Mouse (Mus musculus) heart, postnatal 4 days (tissue): Measurements from ENCODE around the gene Ssc5d. TPM values are rescaled to one million over a fixed set of nuclear protein-coding genes. Genes with fewer than 3 reads are reported as not detected.

Experiments used
- DNase-seq: peaks from one replicate; pipeline ENCODE4 v3.0.0; 2021
- total RNA-seq, 2 experiments: library from RNA; stranded (reverse); gene quantifications; 2 replicates each; pipeline ENCODE4 v1.2.3; 2021

Ssc5d gene
- total RNA-seq, 2 experiments from 2014 or later, result 8.7 to 11.1 TPM

GRCm38 (mm10) chr7:4950561-4951342 is 25.2 kb downstream of the Ssc5d start:
- DNase-seq, result peak; percentile 50

- peak; percentile 59 for DNase-seq
Measured at GRCm38 (mm10) chr7:4953815-4954445, 28.3 kb downstream of the Ssc5d start.

DNA sequence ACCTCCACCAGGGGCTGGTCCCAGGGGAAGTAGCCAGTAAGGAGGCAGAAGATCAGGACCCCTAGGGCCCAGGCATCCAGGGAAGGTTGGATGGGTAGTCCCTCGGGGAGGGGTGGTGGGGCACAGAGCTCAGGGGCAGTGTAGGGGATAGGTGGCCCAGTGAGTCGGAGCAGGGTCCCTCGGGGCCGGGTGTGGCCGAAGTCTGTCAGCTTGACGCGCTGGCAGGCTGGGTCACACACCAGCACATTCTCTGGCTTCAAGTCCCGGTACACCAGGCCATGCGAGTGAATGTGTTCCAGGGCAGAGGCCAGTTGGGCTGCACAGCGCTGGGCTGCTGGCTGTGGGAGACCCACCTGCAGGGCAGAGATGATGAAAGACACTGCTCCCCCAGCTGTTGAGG is 31.8 kb downstream of the Ssc5d start:
- no peak for DNase-seq

GRCm38 (mm10) chr7:4963527-4963926 is 37.9 kb downstream of the Ssc5d start:
- DNase-seq, result no peak

GRCm38 (mm10) chr7:4964272-4964671 is 38.7 kb downstream of the Ssc5d start, which contains the start of gene Sbk2:
Sbk2 (minus strand) TSS chr7:4964406.
- DNase-seq, result peak; percentile 91

GRCm38 (mm10) chr7:4964988-4965387 is 39.4 kb downstream of the Ssc5d start:
- no peak for DNase-seq

- no peak for DNase-seq
Measured at GRCm38 (mm10) chr7:4971068-4971467, 45.5 kb downstream of the Ssc5d start, which contains the start of gene Sbk3. Sbk3 (minus strand) TSS chr7:4971168.

GRCm38 (mm10) chr7:4971710-4972109 is 46.1 kb downstream of the Ssc5d start:
- peak; percentile 54 for DNase-seq

DNA sequence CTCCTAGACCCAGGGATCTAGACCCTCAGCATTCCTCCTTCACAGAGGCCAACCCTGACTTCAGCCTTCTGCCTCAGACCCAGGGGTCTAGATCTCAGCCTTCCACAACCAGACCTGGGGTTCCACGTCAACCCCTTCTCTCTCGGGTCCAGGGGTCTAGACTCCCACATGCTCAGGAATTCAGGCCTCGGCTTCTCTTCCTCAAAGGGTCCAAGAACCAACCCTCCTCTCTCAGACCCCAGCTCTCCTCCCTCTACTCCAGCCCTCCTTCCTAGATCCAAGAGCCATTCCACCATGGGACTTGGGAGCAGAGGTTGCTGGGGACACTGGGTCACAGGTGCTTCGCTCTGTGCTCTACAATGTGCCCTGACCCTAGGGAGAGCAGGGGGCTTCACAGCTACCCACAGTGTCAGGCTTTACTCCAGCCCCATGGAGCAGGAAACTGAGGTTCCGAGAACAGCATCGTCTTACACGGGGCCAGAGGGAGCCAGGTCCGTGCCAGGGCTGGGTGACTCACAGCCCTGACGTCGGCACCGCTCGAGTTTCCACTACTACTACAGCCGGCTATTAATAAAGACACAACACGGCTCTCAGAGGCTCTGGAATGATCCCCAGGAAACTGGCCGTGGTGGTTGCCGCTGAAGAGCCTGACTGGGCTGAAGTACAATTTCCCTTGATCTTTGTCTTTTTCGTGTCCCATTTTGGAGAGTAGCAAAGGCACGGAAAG is 46.9 kb downstream of the Ssc5d start:
- peak; percentile 82 for DNase-seq

- DNase-seq, result no peak
Measured at GRCm38 (mm10) chr7:4975455-4975854, 49.9 kb downstream of the Ssc5d start.

DNA sequence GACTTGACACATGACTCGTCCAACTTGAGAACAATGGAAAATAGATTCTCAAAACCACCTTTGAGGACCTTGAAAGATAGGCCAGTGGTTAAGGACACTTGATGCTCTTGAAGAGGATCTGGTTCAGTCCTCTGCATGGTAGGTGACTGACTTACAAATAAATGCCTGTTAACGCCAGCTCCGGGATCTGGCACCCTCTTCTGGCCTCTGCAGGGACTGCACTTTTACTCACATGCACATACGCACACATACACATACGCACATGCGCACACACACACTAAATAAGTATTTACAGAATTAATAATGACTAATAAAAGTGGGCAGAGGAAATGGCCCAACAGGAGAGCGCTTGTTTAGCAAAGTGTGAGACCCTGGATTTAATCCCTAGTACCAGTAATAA is 51.2 kb downstream of the Ssc5d start:
- no peak for DNase-seq

GRCm38 (mm10) chr7:4988250-4988649 is 62.7 kb downstream of the Ssc5d start:
- no peak for DNase-seq

DNA sequence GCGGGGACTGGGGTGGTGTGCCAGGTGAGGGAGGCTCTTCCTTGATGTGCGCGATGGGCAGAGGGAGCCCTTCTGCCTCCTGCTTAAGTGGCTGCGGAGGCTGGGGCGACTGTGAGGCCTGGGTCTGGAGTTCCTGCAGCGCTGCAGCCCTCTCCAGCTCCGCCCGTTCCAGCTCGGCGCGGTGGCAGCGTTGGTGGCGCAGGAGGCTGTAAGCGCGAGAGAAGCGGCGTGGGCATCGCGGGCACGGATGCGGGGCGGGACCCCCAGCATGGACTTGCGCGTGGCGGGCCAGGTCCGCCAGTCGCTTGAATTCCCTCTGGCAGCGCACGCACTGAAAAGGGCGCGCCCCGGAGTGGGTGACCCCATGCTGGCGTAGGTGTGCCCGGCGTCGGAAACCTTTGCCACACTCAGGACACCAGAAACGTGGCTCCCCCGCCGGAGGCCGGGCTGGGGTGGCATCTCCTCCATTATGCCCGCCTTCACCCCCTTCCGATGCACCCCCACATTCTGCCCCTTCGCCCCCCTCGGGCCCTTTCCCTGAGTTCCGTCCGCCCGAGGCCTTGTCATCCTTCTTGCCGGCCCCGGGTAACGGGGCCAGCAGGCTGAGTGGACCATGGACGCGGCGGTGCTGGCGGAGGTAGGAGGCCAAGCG is 67.9 kb downstream of the Ssc5d start:
- no peak for DNase-seq

- DNase-seq, result no peak
Measured at GRCm38 (mm10) chr7:4993999-4994788, 68.6 kb downstream of the Ssc5d start.

Other genes with a start within 250 kb of the Ssc5d start
- 10 to 100 TPM; 51.5 to 54.7 TPM for gene Hspbp1, start 240.7 kb upstream of the Ssc5d start, total RNA-seq
- gene Brsk1, start 235.2 kb upstream of the Ssc5d start, total RNA-seq, result 1 to 10 TPM; 4.1 to 5.9 TPM
- gene Tmem150b, start 200.5 kb upstream of the Ssc5d start, total RNA-seq, result under 1 TPM in 1 of 2 experiments, not detected in 1; 0.12 TPM
- 10 to 100 TPM; 41.6 to 43.5 TPM for gene Kmt5c, start 185.7 kb upstream of the Ssc5d start, total RNA-seq
- gene Cox6b2, start 172.7 kb upstream of the Ssc5d start, total RNA-seq, result 10 to 100 TPM; 11.7 to 16.9 TPM
- not detected for gene Fam71e2, start 154.5 kb upstream of the Ssc5d start, total RNA-seq
- gene Il11, start 142.9 kb upstream of the Ssc5d start, total RNA-seq, result under 1 TPM in 1 of 2 experiments, not detected in 1; 0.23 TPM
- gene Tmem190, start 142.8 kb upstream of the Ssc5d start, total RNA-seq, result not detected
- gene Tmem238, start 136.1 kb upstream of the Ssc5d start, total RNA-seq, result 1 to 10 TPM; 2.7 to 5.1 TPM
- 100 to 1,000 TPM; 726 to 732 TPM for gene Rpl28, start 132.9 kb upstream of the Ssc5d start, total RNA-seq
- gene Ube2s, start 113.2 kb upstream of the Ssc5d start, total RNA-seq, result 100 to 1,000 TPM; 281 to 285 TPM
- under 1 TPM in 1 of 2 experiments, not detected in 1; 0.20 TPM for gene Shisa7, start 81.1 kb upstream of the Ssc5d start, total RNA-seq
- 1 to 10 TPM; 1.6 to 2.3 TPM for gene Isoc2b, start 55.5 kb upstream of the Ssc5d start, total RNA-seq
- 10 to 100 TPM; 14.7 to 15.5 TPM for gene Isoc2a, start 48.6 kb upstream of the Ssc5d start, total RNA-seq
- gene Gm36210, start 19.3 kb upstream of the Ssc5d start, total RNA-seq, result not detected
- 10 to 100 TPM; 14.7 to 16.7 TPM for gene Zfp628, start 10.6 kb upstream of the Ssc5d start, total RNA-seq
- gene Nat14, start 3.8 kb upstream of the Ssc5d start, total RNA-seq, result 1 to 10 TPM; 3.9 to 6.2 TPM
- 10 to 100 TPM; 10.6 TPM for gene Sbk2, start 38.6 kb downstream of the Ssc5d start, total RNA-seq
- gene Sbk3, start 45.4 kb downstream of the Ssc5d start, total RNA-seq, result 10 to 100 TPM; 21.0 to 24.3 TPM
- gene Zfp579, start 70.4 kb downstream of the Ssc5d start, total RNA-seq, result 10 to 100 TPM; 28.4 to 38.0 TPM
- gene Zfp524, start 88.6 kb downstream of the Ssc5d start, total RNA-seq, result 1 to 10 TPM; 6.0 to 6.4 TPM
- gene Fiz1, start 88.9 kb downstream of the Ssc5d start, total RNA-seq, result 10 to 100 TPM; 26.4 to 26.9 TPM
- gene Gm44973, start 89.7 kb downstream of the Ssc5d start, total RNA-seq, result not detected
- 10 to 100 TPM; 26.0 to 26.6 TPM for gene Zfp865, start 94.6 kb downstream of the Ssc5d start, total RNA-seq
- gene Ccdc106, start 94.8 kb downstream of the Ssc5d start, total RNA-seq, result under 1 TPM in 1 of 2 experiments, not detected in 1; 0.61 TPM
- under 1 TPM in 1 of 2 experiments, not detected in 1; 0.57 TPM for gene 4632433K11Rik, start 108.3 kb downstream of the Ssc5d start, total RNA-seq
- gene Zfp784, start 112.7 kb downstream of the Ssc5d start, total RNA-seq, result 1 to 10 TPM; 5.4 to 6.0 TPM
- 10 to 100 TPM; 12.2 to 13.2 TPM for gene Zfp580, start 125.8 kb downstream of the Ssc5d start, total RNA-seq
- gene U2af2, start 136.4 kb downstream of the Ssc5d start, total RNA-seq, result 100 to 1,000 TPM; 136 to 145 TPM
- gene Epn1, start 154.4 kb downstream of the Ssc5d start, total RNA-seq, result 100 to 1,000 TPM; 171 to 183 TPM
- not detected for gene Rfpl4, start 191.2 kb downstream of the Ssc5d start, total RNA-seq
- 1 to 10 TPM; 2.6 to 4.5 TPM for gene Rasl2-9, start 200.2 kb downstream of the Ssc5d start, total RNA-seq
- gene Vmn1r55, start 223.9 kb downstream of the Ssc5d start, total RNA-seq, result not detected